Mouse (Mus musculus): ENCODE results near the gene AU022252.

Gene AU022252

GRCm38 (mm10) chr4:119183525-119183924 lies 49.0 kb downstream of the AU022252 start:
- no peak for DNase-seq

GRCm38 (mm10) chr4:119181456-119181855 lies 51.1 kb downstream of the AU022252 start:
- no peak for DNase-seq

- DNase-seq = no peak
Observed at GRCm38 (mm10) chr4:119180133-119180707, 52.3 kb downstream of the AU022252 start.

GRCm38 (mm10) chr4:119178331-119178730 lies 54.2 kb downstream of the AU022252 start:
- no peak for DNase-seq

- no peak for DNase-seq
Observed at GRCm38 (mm10) chr4:119177702-119178101, 54.8 kb downstream of the AU022252 start.

- peak; percentile 94 for DNase-seq
Observed at GRCm38 (mm10) chr4:119173851-119174453, 58.6 kb downstream of the AU022252 start, which contains the start of gene Zfp691. Zfp691 (minus strand) TSS chr4:119174195.

- peak; percentile 22 for DNase-seq
Observed at GRCm38 (mm10) chr4:119172919-119173650, 59.4 kb downstream of the AU022252 start.

GRCm38 (mm10) chr4:119167663-119168062 lies 64.8 kb downstream of the AU022252 start:
- peak; percentile 81 for DNase-seq

- no peak for DNase-seq
Observed at GRCm38 (mm10) chr4:119167068-119167467, 65.4 kb downstream of the AU022252 start.

GRCm38 (mm10) chr4:119165916-119166315 lies 66.6 kb downstream of the AU022252 start:
- DNase-seq = no peak

GRCm38 (mm10) chr4:119162990-119163389 lies 69.5 kb downstream of the AU022252 start:
- no peak for DNase-seq

- no peak for DNase-seq
Observed at GRCm38 (mm10) chr4:119161358-119161757, 71.2 kb downstream of the AU022252 start.

GRCm38 (mm10) chr4:119157891-119158290 lies 74.6 kb downstream of the AU022252 start:
- no peak for DNase-seq

GRCm38 (mm10) chr4:119157186-119157585 lies 75.3 kb downstream of the AU022252 start:
- DNase-seq = peak; percentile 62

Measured in thymus, postnatal 25 days (tissue).